Mouse (Mus musculus): ENCODE measurements around the gene Ank2.

Gene Ank2

GRCm38 (mm10) chr3:127225167-127225798 lies 273.9 kb downstream of the Ank2 start:
- DNase-seq: peak; percentile 53

- no peak for DNase-seq
Measured at GRCm38 (mm10) chr3:127224315-127225166, 274.6 kb downstream of the Ank2 start.

- no peak for DNase-seq
Measured at GRCm38 (mm10) chr3:127222086-127222485, 277.1 kb downstream of the Ank2 start.

- DNase-seq: no peak
Measured at GRCm38 (mm10) chr3:127220859-127221258, 278.3 kb downstream of the Ank2 start.

- DNase-seq: no peak
Measured at GRCm38 (mm10) chr3:127213534-127213933, 285.6 kb downstream of the Ank2 start.

- DNase-seq: no peak
Measured at GRCm38 (mm10) chr3:127211119-127211518, 288.0 kb downstream of the Ank2 start.

GRCm38 (mm10) chr3:127210552-127210951 lies 288.6 kb downstream of the Ank2 start:
- no peak for DNase-seq

GRCm38 (mm10) chr3:127208871-127209270 lies 290.3 kb downstream of the Ank2 start:
- DNase-seq: no peak

- no peak for DNase-seq
Measured at GRCm38 (mm10) chr3:127205883-127206434, 293.2 kb downstream of the Ank2 start.

- no peak for DNase-seq
Measured at GRCm38 (mm10) chr3:127202484-127203115, 296.6 kb downstream of the Ank2 start.

GRCm38 (mm10) chr3:127200789-127201188 lies 298.4 kb downstream of the Ank2 start:
- no peak for DNase-seq

- DNase-seq: no peak
Measured at GRCm38 (mm10) chr3:127199112-127199665, 300.0 kb downstream of the Ank2 start.

GRCm38 (mm10) chr3:127198656-127199055 lies 300.5 kb downstream of the Ank2 start:
- no peak for DNase-seq

GRCm38 (mm10) chr3:127188789-127189128 lies 310.4 kb downstream of the Ank2 start:
- DNase-seq: no peak

GRCm38 (mm10) chr3:127188086-127188788 lies 310.9 kb downstream of the Ank2 start:
- DNase-seq: no peak

- DNase-seq: no peak
Measured at GRCm38 (mm10) chr3:127187081-127187480, 312.1 kb downstream of the Ank2 start.

- no peak for DNase-seq
Measured at GRCm38 (mm10) chr3:127186239-127186638, 312.9 kb downstream of the Ank2 start.

- no peak for DNase-seq
Measured at GRCm38 (mm10) chr3:127183998-127184753, 315.0 kb downstream of the Ank2 start.

- DNase-seq: no peak
Measured at GRCm38 (mm10) chr3:127172697-127173096, 326.5 kb downstream of the Ank2 start.

- DNase-seq: no peak
Measured at GRCm38 (mm10) chr3:127170246-127170645, 328.9 kb downstream of the Ank2 start.

- DNase-seq: no peak
Measured at GRCm38 (mm10) chr3:127169114-127169513, 330.0 kb downstream of the Ank2 start.

- no peak for DNase-seq
Measured at GRCm38 (mm10) chr3:127163749-127164148, 335.4 kb downstream of the Ank2 start.
